Mouse (Mus musculus) gastrocnemius, postnatal 14 days (tissue): ENCODE measurements around the gene Magi1. TPM values are rescaled to one million over a fixed set of nuclear protein-coding genes. Genes with fewer than 3 reads are reported as not detected.

ENCODE experiments used
- DNase-seq: peaks from one replicate; pipeline ENCODE4 v3.0.0; 2021; ENCODE audit warnings: mixed read lengths
- intact Hi-C: fragments of 180-260 bp; cut with DNase I; formaldehyde crosslinking; loops from one replicate; pipeline ENCODE4 v1.15.1; 2025; ENCODE audit warnings: low total_unique reads
- total RNA-seq, 2 experiments: library from RNA; stranded (reverse); gene quantifications; 2 replicates each; pipeline ENCODE4 v1.2.3; 2021

Gene Magi1
- total RNA-seq, 2 experiments from 2014 or later, result 6.4 to 6.7 TPM

DNA sequence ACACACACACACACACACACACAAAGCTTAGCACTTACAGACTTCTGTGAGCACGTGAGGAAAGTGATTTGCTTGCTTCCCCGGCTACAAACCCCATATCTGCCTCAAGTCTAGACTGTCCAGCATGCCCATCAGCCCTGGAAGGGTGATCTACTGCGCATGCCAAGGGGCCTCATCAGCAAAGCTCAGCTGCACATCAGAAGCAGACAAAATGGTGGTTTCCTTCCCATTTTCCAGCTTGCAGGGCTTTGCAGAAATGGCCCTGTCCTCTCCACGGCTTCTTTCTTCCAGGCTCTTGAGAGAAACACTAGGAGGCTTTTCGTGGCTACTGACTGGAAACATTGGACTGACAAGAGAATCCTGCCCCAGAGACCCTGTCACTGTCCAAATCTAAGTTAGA, 149.6 kb downstream of the Magi1 start:
- intact Hi-C loops, result no loop called here
- DNase-seq, result no peak

DNA sequence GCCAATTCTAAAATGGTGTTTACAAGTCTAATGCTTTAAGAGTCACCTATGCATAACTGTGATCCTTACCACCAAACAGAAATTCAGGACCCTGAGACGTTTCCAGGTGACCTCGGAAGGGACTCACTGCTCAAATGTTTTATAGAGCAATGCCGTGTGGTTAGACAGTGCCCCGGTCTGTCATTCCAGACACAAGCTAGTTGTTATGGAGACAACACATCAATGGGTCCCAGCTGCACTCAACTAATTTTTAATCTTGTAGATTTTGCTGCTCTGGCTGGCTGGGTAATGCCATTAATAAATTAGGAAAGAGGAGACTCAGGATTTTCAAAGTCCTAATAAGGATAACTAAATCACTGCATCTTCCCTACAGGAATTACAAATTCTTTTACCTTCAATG, 151.7 kb downstream of the Magi1 start:
- no peak for DNase-seq

DNA sequence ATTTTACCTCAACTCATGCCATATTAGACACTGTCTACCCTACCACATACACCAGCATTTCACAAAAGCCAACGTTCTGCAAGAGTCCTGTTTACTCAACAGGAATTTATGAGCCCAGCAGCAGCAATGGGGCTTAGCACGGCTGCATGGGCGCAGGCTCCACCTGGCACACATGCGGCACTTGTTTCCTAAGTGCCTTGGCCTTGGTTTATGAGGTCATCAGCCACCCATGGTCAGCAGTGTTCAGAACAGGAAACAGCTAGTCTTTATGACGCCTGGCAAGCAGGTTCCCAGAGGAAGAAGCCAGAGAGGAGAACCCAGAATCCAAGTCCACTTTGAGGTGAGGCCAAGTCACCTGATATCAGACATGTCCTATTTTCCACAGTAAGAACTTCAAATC, 153.3 kb downstream of the Magi1 start:
- DNase-seq, result no peak
- intact Hi-C loops, result no loop called here

More for the DNA sequence above, 151.7 kb downstream of the Magi1 start:
- intact Hi-C loops, result no loop called here

DNA sequence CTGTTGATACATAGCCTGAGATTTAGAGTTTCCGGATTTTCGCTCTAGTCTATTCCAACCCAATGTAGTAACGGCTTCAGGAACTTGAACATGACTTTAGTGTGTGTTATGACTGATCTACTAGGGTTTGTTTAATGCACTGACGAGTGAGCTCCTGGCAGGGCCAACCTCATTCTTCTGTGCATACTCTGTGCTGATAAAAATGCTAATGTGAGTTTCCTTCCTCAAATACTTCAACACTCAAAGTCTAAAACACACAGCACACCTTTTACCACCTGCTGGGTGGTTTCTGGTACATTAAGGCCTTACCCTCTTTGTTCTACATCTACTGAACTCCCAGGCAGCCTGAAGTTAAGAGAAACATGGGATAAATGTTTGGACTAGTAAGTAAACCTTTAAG, 157.0 kb downstream of the Magi1 start:
- no peak for DNase-seq
- intact Hi-C loops, result no loop called here

DNA sequence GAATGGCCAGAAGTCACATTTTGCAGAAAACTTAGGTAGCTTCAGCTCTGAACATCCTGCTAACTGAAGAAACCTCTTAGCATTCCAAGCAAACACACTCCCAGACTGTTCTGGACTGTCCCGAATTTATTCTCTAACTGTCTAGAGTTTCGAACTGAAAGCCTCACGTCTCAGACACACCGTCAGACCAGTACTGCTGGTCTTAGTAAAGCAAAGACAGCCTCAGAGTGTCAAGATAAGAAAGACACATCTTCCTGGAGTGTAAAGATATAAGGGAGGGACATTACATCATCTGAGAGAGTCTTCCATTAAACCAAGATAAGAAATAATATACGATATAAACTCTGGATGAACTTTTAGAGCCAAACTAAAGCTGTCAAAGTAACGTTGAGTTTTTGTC, 158.6 kb downstream of the Magi1 start:
- intact Hi-C loops, result no loop called here

DNA sequence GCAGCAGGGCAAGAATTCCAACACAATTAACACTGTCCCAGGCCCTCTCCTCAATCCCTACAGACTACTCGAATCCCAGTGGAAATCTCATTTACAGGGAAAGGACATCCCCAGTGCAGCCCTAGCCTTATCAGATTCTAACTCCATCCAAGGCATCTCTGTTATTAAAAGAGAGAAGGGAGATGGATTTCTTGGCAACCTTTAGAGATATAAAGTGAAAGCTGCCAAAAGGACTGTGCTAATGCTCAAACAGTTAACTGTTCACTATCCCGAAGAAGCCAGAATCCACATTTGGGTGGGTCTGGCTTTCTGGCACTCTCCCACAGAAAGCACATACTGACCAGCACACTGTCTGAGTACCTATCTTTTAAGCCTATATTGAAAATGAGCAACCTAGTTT, 159.4 kb downstream of the Magi1 start:
- intact Hi-C loops, result no loop called here
- DNase-seq, result no peak

More for the DNA sequence above, 158.6 kb downstream of the Magi1 start:
- DNase-seq, result no peak

DNA sequence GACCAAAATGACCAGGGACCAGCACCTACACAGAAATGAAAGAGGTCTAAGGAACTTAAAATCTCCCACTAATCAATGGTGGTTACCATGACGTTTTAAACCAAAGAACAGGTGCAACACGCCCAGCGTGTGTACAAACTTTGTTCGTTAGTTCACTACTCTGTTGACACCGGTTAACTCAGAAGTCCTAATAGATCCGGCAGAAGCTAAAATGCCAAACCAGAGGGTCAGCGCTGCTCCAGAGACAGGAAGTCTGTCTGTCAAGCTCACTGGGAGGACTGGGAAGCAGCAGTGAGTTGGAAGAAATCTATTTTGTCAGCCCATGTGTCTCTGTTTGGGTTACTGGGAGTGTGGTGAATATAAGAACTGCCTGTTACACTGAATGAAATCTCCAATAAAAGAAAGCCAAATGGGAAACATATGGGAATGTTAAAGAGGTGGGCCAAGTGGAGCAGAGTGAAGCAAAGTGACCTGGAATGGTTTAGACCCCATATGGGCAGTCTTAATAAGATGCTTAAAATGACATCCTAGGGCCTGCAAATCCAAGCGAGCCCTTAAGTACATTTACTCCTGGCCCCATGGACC, 161.1 kb downstream of the Magi1 start:
- no peak for DNase-seq
- intact Hi-C loops, result no loop called here

DNA sequence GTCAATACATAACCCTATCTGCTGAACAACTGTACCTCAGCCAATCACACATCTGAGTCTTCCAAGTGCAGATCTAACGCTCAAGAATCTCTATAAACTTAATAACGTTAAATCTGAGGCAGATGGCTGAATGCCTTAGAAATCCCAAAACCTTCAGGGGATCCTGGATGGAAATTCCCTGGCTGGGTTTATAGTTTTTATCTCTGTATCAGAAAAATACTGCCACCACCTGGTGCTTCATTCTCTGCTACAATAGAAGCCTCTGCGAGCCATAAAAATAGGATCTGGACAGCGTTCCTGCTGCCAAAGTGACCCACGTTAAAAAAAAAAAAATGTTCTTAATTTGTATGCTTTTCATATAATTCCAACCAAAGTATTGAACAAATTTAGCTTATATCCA, 162.2 kb downstream of the Magi1 start:
- intact Hi-C loops, result no loop called here
- no peak for DNase-seq

DNA sequence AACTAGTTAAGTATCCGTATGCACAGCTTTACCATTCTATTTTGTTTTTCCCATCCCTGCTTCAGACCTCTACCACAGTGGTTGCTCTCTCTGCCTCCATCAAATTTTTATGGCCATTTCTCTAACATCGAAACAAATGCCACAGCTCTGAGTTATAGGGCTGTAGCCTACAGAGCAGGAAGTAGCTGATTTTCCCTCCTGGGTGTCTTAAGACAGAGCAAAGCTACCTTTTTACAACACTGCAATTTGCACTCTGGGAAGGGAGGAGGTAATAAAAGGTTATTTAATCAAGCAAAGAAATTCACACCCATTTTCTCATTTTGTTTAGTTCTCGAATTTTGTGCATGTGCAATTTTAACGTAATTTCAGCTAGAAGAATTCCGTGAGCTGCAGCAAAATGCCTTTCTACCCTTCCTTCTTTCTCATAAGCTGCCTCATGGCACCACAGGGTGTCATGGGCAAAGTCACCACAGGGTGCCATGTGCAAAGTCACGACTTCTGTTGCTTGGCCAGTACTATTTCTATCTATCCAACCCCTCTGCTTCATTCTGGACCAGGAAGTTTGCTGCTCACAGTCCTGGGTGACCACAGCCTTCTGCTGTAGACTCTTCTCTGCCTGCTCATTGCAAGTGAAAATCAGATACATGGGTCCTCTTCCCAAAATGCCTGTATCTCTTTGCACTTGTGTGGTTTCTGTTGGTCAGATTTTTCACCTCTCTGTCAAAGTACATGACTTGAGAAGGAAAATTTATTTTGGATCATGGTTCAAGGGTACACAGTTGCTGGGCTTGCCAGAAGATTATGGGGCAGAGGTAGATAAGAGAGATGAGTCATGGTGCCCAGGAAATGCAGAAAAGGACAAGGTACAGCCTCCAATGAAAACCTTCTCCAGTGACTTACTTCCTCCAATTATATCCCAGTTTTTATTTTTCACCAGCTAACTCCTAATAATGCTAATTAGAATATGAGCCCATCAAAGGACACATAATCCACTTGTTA, 167.0 kb downstream of the Magi1 start:
- DNase-seq, result no peak
- intact Hi-C loops, result no loop called here

DNA sequence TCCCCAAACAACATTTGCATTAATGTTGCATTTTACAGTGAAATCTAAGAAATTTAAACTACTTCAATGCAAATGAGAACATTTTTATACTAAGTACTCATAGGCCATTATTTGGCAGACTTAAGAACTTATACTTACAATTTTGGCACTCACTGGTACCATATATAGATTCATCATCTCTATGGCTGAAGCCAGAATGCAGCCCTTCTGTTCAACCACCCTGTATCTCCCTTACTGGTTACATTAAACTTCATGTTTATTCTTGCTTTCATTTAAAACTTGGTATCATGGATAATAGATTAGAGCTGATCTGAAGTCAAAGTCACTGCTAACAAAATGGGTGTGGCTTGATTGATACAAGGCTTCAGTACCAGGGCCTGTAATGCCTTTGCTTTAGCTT, 171.9 kb downstream of the Magi1 start:
- no peak for DNase-seq
- intact Hi-C loops, result no loop called here

DNA sequence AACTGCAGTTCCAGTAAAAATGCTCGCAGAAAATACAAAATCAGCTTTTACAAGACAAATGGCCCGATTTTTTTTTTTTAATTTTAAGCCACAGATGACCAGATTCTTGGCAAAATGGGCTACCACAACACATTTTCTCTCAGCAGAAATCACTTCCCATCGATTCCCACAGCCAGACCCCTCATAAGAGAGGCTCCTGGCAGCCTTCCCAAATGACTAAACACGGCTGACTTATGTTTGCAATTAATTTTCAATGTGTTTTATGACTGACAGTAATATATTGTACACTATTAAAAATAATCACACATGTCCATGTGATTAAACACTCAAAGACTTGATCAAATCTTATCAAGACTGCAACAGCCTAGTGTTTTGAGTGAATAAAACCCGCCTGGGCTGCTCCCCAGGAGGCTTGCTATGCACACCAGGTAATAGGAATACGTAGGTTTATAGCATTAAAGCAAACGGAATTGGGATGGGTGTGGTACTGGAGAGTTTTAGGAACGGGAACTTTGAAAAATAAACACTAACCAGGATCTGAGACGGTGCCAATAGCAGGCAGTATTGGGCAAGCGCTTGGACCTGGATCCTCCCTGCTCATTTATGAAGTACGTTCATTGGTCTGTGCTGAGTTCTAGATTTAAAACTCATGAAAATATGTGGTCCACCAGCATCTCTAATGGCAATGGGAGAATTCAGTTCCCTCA, 176.2 kb downstream of the Magi1 start:
- intact Hi-C loops, result no loop called here
- DNase-seq, result no peak

DNA sequence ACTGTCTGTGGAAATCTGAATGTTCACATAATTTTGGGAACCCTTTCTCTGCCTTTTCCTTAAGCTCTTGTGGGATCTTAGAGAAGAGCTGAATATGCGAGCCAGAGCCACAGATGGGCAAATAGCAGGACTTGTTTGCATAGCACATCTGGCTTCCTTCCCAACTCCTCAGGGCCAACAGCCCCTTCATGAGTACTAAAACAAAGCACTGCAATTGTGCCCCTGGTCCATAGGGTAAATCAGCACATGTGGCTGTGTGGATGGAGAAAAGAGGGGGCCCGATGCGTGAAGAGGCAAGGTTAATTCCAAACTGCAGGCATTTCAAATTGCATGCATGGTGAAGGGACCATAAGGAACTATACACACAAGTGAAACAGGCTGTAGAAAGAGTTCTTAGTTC, 180.1 kb downstream of the Magi1 start:
- intact Hi-C loops, result no loop called here
- no peak for DNase-seq

DNA sequence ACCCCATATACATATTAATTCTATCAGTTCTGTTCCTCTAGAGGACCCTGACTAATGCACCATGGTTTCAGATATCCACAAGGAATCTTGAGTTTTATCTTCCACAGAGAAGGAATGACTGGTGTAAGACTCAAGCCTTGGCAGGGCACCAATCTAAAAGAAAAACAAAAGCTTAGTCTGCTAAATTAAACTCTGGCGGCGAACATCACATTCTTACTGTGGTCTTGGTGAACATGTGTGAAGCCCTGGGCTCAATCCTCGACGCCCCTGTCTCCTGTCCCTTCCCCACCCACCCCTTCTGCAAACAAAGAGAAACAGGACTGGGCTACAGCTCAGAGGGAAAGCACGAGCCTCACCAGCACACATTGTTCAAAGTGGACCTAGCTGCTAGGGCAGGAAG, 182.5 kb downstream of the Magi1 start:
- DNase-seq, result no peak
- intact Hi-C loops, result no loop called here

DNA sequence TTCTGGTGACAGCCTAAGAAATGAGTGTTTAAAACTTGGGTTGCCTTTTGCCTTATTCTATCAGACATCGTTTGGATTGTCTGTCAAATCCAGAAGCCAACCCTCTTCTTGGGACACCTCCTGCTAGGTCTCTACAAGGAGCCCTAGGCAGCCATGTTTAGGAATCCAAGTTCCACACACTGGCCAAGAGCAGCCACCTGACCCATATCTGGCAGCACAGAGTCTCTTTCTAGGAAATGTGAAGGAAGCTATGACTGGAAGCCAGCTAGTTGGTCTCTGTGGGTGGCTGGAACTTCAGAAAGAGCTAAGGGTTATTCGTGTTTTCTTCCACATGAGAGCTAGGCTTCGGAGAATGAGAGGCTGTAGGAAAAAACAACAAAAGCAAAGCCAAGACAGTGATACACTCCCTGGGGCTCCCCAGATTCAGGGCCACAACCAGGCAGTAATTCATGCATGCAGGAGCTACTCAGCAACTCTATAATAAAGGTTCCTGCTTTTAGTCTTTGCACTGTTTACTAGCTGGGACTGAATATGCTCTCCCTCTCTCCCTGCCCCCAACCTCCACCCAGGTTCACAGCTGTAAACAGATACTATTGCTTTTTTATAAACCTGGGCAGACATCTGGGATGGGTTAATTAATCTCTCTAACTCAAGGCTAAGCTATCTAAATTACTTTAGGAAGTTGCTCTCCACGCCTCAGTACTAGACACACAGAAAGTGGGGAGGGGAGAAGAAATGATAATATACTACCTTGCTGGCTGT, 188.6 kb downstream of the Magi1 start:
- intact Hi-C loops, result no loop called here
- no peak for DNase-seq

DNA sequence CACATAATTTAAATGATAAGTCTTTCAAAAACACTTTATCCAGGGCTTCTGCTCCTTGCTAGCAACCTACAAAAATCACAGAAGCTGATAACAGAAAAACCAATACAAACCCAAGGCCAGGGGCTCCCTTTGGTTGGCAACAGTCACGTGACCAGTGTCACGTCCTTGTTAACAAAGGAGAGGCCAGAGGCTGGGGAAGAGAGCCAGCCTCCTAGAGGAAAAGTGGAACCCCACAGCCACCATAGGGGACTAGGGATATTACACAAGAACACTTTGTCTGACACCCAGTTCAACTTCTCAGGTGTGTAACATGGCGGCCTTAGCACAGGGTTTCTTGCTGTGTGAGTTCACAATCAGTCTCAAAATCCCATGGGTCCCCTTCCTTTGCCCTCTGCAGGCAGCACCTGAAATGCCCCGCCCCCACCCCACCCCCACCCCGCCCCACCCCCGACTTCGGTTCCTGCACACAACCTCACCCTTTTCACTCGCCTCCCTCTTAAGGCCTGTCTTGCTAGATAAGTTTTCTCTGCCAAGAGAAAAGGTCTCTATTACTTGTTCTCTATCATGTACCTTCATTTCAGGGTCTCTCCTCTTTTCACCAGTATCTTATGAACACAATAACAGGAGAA, 190.6 kb downstream of the Magi1 start:
- intact Hi-C loops, result no loop called here
- DNase-seq, result no peak

DNA sequence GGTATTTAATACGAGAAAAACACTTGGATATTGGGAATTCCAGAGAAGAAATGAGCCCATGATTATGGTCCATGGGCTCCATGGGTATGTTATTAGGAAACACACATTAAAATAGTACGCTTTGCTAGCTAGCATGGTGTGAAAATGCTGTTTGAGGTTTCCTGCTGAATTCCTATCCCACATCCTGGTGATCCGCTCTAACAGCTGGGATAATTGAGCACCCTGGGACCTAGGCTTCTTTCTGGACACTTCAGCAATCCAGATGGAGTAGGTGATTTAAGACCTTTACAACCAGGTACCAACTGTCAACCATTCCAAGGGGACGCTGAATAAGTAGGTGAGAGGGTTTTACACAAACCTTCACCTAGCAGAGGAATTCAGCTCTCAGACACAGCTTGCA, 191.2 kb downstream of the Magi1 start:
- intact Hi-C loops, result no loop called here
- no peak for DNase-seq

DNA sequence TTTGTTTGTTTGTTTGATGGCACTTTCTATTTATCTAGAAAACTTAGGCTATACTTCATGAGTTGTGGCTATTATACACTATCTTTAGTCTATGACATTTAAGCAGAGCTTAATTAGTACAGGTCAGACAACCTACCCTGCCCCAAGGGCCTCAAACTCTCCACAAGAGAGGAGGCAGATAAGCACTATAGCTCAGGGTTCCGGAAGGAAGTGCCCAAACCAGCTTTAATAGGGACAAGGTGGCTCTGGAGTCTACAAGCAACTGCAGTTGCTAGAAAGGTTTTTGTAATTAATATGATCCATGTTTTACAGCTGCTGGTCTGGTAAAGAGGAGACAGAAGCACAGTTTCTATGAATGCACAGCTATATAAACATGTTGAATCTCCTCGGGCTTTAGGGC, 196.9 kb downstream of the Magi1 start:
- no peak for DNase-seq
- intact Hi-C loops, result loop anchor here (10.0 kb wide), 1 partner anchor 198 kb away; the partner anchor contains the start of gene Magi1

DNA sequence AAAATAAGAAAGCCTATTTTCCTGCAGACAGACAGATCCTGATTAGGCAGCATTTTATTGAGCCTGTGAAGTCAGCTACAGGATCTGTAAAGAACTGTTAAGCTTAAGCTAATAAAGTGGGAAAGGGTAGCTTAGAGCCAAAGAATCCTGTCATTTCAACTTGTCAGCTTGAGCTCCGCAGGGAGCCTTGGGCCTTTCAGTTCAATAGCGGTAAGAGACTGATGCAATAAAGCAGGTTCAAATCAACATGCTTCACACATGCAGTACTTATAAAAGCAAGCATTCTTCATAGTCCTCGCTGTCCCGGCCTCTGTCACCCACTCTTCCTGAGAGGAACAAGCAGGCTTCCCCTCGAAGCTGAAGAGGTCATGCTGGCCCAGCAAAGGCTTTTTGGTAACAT, 199.0 kb downstream of the Magi1 start:
- intact Hi-C loops, result loop anchor here (5.0 to 10.0 kb wide), 3 partner anchors 53 to 378 kb away; partner anchors contain the start of gene Magi1
- DNase-seq, result no peak

DNA sequence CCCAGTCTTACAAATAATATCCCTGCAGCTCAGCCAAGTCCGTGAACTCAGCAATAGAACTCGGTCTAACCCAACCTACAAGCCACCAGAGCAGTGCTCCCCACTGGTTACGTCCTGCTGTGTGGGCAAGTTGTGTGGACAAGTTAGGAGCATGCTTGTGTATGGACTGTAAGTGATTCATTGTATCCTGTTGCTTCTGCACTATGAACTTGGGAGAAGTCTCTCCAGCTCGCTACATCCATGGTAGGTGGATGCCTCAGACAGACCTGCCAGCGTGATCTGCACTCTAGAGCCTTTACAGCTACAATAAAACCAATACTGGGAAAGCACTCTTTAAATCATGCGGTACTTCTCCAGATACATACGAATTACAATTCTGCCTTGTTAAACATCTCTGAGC, 200.3 kb downstream of the Magi1 start:
- intact Hi-C loops, result loop anchor here (5.0 to 10.0 kb wide), 3 partner anchors 54 to 379 kb away; partner anchors contain the start of gene Magi1
- DNase-seq, result no peak
